Mouse (Mus musculus): ENCODE results near the gene Ctsm.
A peak's percentile ranks its signal among the peaks of the same experiment; 100 is the strongest.
"Not testable (repeated sequence)": the region's sequence is repeated elsewhere in the genome, so short reads cannot be mapped to it uniquely, and the experiment has no call there.

Ctsm gene

DNA sequence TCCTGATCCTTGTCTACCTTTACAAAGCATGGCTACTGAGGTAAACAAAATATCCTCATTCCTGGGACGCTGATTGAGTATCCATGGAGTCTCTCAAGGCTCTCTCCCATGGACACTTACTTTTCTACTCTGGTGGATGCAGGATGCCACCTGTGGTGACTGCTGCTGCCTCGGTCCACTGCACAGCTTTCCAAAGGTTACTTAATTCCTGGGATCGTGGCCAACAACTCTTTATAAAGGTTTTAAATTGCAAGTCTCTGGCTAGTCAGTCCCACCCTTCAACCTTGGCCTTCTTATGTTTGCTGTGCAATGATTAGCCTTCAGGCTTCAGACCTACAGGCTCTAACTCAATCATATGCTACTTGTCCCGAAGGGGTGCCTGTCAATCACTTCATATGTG lies at the start of gene Ctsm:
TSS of gene Ctsm (minus strand) at position 209 of the 400 bp plus-strand sequence.
- peak; percentile 4 to 19 for DNase-seq

GRCm38 (mm10) chr13:61570027-61570426 lies 28.4 kb upstream of the Ctsm start, which contains the start of gene Cts3:
Cts3 (minus strand) TSS chr13:61570127.
- no peak for DNase-seq

DNA sequence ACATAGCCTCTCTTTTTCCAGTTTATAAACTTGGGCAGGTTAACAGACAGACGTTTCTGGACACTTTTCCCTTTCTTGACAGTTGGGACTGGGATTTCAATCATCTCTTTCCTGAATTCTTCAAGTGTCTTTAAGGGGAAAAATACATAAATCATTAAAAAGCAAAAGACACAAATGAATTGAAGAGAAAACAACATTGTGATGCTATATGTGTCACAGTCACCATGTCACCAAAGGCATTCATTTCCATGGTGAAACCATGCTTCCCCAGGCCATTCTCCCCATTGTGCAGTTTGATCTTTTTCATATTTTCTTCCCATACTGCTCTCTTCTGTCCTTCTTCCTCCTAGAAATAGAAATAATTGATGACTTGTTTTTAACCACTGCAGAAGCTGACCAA lies 26.4 kb upstream of the Ctsm start, which contains the start of gene Gm49352:
TSS of gene Gm49352 (minus strand) at position 101 of the 400 bp plus-strand sequence.
- DNase-seq: not testable (repeated sequence)

Data from kidney, postnatal 36 days (tissue).